Mouse (Mus musculus) heart, adult 11 months (tissue): Measurements from ENCODE around the gene Atp23.

ENCODE experiments used
- DNase-seq: peaks from one replicate; pipeline ENCODE4 v3.0.0; 2022

Atp23 gene

DNA sequence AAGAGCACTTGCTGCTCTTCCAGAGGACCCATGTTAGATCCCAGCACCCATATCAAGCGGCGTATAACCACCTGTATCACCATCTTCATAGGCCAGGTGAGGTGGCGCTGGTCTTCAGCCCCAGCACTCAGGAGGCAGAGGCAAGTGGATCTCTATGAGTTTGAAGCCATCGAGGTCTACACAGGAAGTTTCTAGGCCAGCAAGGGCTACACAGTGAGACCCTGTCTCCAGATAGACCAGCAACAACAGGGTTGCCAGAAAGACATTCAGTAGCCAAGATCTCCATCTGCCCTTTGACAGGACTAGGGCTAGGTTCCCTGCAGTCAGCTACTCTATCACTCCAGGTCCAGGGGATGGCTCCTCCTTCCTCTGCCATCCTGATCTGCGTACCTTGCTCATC, 5.7 kb upstream of the Atp23 start:
- DNase-seq, result peak; percentile 92

DNA sequence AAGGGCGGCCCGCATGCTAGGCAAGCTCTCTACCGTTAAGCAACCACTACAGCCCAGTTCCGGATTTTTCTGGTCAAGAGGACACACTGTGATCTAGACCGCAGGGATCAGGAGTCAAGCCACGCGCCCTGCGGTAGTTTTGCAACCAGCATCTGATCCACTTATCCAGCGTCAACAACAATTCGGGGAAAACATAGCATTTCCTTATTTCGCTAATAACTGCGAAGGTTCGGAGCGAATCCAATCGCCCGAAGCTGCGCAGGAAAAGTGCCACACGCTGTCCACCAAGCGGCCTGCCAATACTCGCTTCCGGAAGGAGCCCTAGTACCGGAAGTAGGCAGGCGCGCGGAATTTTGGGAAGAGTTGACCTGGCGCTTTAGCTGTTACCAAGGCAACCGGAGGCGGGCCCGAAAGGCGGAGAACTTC, 4.5 kb upstream of the Atp23 start:
- DNase-seq, result peak; percentile 99

DNA sequence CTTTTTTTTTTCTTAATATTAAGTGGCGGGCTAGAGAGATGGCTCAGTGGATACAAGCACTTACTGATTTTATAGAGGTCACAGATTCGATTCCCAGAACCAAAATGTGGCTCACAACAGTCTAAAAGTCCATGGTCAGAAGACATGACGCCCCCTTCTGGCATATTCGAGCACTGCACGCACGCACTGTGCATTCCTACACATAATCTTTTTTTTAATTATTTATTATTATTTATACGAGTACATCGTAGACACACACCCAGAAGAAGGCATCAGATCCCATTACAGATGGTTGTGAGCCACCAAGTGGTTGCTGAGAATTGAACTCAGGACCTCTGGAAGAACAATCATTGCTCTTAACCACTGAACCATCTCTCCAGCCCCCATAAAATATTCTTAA, 3.9 kb upstream of the Atp23 start:
- DNase-seq, result peak; percentile 90

DNA sequence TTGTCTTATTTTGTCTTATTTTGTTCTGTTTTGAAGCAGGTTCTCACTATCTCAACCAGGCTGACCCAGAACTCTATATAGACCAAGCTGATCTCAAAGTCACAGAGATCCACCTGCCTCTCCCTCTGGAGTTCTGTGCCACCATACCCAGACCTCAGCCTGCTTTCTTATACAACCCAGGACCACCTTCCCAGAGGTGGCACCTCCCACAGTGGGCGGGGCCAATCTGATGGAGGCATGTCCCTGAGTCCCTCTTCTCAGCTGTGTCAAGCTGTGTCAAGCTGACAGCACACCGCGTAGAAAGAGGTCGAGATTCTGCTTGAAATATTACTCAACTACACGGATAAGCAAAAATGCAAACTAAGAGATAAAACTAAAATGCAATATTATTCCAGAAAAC, 3.1 kb upstream of the Atp23 start:
- peak; percentile 86 for DNase-seq

DNA sequence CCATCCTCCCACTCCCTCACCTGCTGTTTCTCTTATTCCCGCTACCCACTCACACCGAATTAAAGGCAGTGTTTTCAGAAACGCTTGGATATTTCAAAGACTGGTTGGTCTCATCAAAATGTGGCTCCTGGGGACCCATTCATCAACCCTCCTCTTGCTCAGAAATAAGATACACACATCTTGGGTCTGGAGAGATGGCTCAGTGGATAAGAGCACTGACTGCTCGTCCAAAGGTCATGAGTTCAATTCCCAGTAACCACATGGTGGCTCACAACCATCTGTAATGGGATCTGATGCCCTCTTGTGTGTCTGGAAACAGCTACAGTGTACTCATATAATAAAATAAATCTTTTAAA, 311 bp upstream of the Atp23 start:
- DNase-seq, result no peak

DNA sequence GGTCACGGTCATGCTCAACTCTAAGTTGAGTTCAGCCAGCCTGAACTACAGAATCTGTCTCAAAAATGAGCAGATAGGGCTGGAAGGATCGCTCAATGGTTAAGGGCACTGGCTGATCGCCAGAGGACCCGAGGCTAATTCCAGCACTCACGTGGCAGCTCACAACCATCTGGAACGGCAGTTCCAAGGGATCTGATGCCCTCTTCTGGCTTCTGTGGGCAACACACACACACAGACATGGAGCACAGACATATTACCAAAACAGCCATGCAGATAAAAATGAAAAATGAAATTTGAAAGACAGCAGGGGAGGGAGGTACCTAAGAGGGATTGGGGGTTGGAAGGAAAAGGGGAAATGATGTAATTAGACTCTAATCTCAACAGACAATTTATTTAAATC, 5.3 kb downstream of the Atp23 start:
- peak; percentile 74 for DNase-seq

DNA sequence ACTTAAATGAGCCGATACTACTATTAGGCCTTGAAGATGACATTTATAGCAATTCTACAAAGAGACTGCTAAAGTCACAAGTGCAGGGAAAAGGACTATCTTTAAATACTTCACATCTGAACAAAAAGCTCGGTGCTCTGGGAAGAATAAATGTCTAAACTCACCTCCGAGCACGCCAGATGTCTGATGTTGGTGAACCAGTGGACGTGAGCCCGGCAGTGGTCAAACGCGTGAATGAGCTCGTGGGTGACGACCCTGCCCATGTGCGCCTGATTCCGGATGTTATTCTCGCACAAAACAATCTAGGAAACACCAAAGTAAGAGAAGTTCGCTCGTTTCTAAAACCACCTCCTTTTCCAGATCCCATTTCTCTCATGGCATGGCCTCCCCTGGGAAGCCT, 7.1 kb downstream of the Atp23 start:
- DNase-seq, result peak; percentile 83

DNA sequence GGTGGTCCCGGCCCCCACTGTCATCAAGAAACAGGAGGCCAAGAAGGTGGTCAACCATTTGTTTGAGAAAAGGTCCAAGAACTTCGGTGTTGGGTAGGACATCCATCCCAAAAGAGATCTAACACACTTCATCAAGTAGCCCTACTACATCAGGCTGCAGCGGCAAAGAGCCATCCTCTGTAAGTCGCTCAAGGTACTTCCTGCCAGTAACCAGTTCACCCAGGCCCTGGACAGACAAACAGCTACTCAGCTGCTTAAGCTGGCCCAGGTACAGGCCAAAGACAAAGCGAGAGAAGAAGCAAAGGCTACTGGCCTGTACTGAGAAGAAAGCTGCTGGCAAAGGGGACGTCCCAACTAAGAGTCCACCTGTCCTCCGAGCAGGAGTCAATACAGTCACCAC, 8.0 kb downstream of the Atp23 start:
- peak; percentile 63 for DNase-seq

DNA sequence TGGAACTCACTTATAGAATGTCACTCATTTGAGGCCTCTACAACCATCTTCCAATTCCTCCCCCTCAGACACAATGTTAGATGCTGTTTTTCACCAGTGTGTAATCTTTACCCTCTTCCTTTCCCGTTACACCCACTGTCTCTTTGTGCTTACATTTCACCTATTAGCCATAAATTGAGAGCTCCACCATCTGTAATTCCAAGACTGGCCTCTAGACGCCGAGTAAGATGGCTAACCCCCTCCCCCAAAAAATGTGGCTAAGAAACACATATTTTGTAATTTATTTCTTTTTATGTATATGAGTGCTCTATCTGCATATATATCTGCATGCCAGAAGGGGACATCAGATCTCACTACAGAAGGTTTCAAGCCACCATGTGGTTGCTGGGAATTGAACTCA, 27.4 kb downstream of the Atp23 start:
- no peak for DNase-seq

DNA sequence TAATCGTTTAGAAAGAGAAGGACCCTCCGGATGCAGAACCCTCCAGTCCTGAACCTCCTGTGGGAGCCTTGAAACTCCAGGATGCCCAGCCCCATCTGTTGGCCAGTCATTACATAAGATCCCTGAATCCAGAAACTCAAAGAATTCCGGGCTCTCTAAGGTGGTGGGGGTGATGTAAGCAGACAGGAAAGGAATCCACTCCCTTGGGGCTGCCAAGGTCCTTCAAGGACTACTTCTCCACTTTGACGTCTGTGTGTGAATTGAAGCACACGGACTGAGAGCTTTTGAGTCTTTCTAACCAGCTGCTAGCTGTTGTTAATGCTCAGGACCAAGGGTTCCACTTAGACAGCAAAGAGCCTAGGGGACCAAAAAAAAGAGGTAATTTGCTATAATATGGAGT, 28.9 kb downstream of the Atp23 start:
- no peak for DNase-seq

DNA sequence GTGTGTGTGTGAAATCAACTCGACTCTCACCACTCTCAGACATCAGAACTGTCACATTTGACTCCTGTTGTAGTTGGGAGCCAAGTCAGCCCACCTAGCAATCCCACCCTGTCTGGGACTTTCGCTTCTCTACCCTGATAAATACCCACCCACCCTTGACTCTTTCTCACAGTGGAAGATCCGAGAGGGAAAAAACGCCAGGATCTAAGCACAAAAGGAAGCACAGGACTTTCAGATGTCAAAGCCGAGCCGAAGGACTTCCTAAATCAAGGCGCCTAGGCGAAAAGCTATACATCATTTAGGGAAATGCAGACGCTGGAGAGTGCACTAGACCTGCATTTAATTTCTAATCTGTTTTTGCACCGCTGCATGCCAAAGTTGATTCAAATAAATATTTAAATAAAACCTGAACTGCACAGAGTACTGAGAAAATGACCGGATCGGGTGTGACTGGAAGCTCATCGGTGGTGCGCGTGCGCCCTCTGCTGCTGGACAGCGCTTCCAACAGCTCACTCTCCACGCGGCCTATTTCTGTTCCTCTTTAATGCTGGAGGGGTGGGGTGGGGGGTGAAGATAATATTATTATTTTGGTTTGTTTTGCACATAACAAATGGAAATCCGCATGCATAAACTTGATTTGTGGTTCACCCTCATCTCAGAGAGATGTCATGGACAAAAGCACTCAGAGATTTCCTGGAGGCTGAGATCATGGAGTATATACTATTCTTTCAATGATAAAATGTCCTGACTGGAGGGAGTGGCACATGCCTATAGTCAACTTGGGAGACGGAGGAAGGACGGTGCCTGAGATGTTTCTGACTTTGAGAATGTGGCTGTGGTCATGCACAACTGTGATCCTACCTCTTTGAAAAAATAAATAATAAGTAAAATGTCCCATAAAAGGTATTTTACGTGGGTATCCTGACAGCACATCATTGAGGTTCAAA, 31.5 kb downstream of the Atp23 start:
- DNase-seq, result peak; percentile 94

DNA sequence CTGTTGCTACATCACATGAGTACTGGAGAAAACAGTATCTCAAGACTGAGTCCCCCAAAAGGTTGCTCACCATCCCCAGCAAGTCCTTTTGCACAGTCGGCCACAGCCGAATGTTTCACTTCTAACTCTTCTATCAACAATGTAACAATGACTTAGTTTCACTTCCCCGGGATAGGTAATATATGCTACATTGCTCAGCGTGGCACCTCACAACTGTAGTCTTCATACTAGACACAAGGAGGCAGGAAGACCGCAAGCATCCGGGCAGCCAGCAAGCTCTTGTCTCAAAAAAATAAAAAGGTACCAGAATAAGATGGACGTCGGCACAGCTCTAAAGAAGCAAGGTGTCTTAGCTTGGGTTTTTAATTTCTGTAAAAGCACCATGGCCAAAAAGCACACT, 35.9 kb downstream of the Atp23 start:
- DNase-seq, result no peak

DNA sequence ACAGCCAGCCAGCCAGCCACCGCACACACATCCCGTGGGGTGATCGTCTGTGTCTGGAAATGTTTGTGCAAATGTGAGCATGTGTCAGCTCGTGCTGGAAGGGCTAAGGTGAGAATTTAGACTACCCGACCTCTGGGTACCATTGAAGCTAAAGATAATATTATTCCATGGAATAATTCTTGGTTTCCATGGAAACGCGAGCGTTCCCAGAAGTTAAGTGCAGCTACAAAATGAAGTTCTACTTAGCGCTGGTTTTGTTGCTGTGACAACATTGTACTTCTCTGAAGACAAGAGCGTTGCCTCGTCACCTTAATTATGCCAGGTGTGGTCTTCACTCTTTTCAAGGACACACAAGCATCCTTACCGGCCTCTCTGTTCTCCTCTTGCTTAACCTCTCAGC, 39.0 kb downstream of the Atp23 start:
- no peak for DNase-seq

DNA sequence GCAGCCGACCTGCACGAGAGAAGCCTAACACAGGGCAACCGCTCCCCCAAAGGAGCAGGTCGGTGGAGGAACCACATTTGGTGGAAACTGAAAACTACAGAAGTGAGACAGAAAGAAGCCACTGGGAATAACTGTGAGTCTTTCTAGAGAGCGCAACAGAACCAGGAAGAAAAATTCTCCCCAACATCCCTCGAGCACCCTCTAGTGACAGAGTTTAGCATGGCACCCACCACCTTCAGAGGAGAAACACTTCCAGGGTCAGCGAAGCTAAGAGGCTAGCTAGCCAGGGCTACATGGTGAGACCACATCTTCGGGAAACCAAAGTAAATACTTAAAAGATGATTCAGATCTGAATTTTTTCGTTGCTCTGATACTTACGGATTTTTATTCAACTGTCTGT, 47.9 kb downstream of the Atp23 start:
- no peak for DNase-seq

DNA sequence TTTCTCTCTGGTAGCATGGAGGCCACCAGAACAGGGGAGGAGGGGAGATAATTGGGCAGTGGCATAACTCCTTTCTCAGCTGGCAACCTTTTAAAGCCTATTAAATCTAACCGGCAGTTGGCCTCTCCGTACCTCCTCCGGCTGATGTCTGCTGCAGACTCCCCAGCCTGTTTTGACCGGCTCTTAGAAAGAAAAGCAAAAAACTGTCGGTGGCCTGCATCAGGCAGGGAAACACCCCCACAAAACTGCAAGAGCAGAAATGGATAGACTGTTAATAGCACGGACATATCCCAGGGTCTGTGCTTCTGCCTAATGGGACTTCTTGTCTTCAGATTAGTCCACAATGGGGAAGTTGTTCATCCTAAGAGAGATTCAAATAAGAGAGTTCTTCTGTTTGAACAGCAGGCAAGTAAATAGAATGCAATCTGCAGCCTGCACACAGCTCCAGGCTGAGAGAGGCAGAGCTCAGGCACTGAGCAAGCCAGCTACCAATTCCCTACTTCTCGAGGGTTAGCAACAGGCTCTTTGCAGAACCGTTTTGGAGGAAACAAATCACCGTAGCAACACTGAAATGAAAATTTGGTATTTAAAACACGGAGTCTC, 55.7 kb downstream of the Atp23 start:
- no peak for DNase-seq

DNA sequence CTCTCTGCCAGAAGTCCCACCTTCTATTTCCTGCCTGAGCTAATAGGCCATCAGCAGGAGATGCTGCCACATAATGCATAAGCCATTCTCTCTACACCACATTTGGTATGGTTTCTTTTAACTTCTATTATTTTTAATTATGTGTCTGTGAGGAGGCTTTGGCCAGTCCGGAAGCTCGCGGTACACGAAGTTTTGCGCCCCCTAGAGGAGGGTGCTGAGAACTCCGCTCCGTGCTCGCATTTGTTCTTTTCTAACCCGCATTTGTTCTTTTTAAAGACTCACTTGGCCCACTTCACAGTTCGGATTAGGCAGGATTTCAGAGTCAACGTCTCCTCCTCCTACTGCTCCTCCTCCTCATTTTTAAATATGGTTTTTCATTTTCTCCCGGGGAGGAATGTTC, 56.5 kb downstream of the Atp23 start:
- DNase-seq, result no peak

DNA sequence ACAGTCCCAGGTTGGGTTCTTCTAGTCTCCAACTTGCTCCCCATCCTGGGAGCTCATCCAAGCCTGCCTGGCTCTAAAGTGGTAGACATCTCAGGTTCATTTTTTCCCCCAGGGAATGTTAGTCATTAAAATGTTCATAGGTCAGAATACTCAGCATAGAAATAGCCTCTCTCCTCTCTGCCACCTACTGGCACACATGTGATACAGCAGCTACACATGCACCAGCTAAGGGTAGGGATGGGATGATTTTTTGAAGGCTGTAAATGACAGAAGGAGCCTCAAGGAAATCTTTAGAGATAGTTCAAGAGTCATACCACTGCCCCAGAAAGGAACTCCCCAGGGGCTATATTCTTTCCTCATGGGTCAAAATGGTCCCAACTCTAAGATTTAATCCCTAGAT, 60.9 kb downstream of the Atp23 start:
- DNase-seq, result no peak

DNA sequence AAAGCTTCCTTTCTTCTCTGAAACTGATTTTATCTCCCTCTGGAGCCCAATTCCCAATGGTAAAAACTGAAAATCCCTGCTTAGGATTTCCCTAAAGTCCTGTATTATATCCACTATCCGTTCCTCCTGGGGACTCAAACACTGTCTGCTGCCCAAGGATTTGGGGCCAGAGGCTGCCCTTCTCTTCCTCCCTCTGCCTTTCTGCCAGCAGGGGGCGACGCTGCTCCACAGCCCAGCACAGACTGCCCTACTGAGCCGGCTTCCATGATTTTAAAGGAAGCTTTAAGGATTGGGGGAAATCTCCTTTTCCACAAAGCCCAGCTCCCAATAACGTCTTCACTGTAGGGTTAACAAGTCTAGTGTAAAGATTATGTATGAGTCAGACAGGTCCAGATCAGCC, 68.1 kb downstream of the Atp23 start:
- DNase-seq, result peak; percentile 21

DNA sequence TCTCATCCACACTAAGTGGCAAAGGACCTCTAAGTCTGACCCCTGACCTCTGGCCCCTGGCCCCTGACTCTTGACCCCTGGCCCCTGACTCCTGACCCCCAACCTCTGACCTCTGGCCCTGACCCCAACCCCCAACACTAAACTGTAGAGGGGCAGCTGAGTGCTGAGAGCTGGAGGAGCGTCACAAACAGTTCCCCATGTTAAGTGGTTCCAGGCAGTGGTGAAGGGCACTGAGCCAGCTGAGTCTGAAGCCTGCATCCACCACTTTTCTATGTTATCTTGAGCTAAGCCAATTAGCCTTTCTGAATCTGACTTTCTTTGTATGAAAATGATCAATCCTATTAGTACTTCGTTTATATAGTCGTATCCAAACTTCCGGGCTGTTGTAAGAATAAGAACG, 69.8 kb downstream of the Atp23 start:
- DNase-seq, result peak; percentile 36

DNA sequence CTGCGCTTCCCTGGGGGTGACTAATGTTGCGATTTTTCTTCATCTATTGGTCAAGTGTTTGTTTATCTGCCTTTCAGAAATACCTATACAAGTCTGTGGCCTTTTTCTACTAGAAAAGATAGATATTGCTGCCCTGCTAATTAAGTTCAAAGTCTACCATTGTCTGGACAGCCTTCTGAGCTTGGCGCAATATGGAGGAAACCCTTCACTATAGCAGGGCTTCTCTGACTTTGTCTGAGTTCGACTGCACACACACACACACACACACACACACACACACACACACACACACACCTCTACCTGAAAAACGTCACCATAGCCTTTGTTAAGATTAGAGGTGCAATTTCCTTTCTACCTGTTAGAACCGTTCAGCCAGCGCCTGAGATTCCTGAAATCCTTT, 72.5 kb downstream of the Atp23 start:
- DNase-seq, result no peak

DNA sequence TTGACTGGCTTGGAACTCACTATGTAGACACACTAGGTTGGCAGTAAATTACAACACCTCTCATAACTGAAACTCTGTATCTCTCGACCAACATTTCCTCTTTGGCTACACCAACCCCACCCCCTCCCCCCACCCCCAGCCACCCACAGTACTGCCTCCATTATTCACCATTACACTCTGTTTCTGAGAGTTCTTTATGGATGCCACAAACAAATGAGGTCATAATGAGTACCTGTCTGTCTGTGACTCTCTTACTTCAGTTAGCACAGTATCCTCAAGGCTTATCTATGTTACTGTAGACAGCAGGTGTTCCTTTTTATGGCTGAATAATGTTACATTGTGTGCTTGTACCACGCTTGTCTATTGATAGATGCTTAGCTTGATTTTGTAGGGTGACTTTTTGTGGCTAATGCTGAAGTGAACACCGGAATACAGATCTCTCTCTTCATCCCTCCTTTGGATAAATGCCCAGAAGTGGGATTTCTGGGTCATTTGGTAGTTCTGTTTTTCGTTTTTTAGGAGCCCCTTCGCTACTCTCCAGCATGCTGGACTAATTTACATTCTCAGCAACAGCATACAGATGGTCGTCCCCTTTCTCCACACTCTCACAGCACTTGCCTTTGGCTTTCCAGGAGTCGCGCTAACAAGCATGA, 73.1 kb downstream of the Atp23 start:
- no peak for DNase-seq

DNA sequence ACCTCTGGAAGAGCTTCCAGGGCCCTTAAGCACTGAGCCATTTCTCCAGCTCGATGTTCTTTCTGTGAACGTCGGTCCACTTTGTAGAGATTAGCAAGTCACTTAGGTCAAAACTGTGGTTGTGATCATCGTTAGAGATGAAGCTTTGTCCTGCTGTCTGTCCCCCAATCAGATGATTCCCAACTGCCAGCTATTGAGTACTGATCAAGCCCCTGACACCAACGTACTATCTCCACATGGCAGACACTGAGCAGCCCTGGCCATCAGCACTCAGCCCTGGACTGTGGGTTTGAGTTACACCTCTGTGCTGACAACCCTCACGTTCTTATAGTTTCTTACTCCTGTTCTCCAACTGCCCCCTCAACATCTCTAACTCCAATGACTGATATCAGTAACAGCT, 74.2 kb downstream of the Atp23 start:
- DNase-seq, result no peak

DNA sequence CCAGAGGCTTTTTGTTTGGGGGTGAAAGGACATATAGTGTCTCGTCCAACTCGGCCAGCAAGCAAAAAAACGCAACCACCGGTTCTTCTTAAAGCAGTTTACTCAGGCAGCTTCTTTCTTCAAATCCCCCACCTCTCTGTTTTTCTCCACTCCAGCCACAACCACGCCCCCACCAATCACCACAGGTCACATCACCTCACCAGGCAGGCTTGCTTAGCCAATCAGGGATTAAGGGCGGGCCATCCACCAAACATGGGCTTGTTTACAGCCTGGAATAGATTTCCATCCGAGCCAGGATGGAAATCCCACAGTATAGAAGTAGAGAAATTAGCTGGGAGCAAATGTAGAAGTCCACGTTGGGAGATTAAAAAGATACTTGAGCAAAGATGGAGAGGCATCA, 74.9 kb downstream of the Atp23 start:
- peak; percentile 53 for DNase-seq

DNA sequence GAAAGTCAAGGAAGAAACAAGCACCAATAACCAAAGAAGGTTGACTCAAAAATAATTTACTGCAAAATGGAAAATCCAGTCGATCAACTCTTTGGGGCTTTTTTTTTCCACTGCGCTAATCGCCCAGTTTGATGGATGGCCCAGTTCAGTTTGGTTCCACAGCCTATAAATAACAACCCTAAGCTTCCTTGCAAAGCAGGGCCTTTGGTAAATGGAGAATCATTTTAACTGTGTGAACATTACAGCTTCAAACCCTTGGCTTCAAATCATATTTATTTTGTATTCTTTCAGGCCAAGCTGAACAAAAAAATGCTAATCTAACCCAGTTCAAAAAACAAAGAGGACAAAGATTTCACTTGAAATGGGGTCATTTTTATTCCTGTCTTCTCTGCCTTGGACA, 78.7 kb downstream of the Atp23 start:
- DNase-seq, result peak; percentile 30
